Mouse (Mus musculus) activated CD4-positive, CD25-positive, alpha-beta regulatory T cell, adult 9 weeks (primary cell): ENCODE measurements around the gene Sycn. TPM values are rescaled to one million over a fixed set of nuclear protein-coding genes. Genes with fewer than 3 reads are reported as not detected.

ENCODE experiments used
- polyA plus RNA-seq: library from polyadenylated mRNA; unstranded; fragments of 100-300 nt; shearing (Covaris generic); gene quantifications from one replicate; pipeline ENCODE4 v1.2.1, GENCODE M21; 2017

Gene Sycn
- polyA plus RNA-seq: not detected

DNA sequence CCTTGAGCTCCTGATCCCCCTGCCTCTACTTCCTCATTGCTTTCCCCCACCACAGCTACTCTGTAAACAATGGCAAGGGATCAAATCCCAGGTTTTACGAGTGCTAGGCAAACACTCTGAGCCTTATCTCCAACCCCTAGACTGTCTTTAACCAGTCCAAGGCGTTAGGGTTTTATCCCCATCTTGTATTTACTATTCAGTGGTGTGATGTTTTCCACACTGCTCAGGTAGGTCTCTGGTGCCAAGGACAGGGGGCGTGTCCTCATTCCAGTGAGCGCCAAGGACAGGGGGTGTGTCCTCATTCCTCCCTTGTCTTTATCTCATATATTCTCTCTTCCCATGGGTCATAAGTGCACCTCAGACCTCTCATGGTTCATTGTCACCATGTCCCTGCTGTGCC is at the start of gene Sycn:
Gene Sycn, plus strand, starts transcription at position 360 of the 400 bp plus-strand sequence.

DNA sequence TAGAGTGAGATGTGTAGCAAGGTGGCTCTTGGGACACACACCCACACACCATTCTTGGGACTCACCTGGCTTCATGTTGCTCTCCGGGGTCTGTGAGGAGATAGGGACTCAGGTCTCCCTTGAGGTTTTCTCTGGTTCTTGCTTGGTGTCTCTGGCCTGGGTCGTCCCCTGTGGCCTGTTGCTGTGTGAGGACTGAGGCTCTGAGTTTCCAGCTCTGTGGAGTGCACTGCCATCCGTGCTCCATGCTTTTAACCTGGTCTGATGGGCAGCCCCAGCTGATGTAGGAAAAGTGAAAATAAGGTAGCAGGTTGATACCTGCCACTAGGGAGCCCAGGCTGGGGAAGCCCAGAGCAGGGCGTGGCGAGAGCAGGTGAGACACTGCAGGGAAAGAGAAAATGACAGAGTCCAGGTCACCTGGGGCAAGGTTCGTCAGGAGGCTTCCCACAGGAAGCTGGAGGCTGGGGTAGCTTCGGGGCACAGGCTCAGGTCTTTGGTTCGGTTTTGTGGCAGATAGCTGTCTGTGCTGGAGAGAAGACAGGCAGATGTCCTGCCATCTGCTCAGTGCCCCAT is 30.2 kb upstream of the Sycn start, which contains the start of gene Ifnl2:
Gene Ifnl2, minus strand, starts transcription at position 51 of the 570 bp plus-strand sequence.

DNA sequence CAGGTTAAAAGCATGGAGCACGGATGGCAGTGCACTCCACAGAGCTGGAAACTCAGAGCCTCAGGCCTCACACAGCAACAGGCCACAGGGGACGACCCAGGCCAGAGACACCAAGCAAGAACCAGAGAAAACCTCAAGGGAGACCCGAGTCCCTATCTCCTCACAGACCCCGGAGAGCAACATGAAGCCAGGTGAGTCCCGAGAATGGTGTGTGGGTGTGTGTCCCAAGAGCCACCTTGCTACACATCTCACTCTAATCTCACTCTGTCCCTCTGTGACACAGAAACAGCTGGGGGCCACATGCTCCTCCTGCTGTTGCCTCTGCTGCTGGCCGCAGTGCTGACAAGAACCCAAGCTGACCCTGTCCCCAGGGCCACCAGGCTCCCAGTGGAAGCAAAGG is 18.1 kb upstream of the Sycn start, which contains the start of gene Ifnl3:
Gene Ifnl3, plus strand, starts transcription at position 301 of the 400 bp plus-strand sequence.

DNA sequence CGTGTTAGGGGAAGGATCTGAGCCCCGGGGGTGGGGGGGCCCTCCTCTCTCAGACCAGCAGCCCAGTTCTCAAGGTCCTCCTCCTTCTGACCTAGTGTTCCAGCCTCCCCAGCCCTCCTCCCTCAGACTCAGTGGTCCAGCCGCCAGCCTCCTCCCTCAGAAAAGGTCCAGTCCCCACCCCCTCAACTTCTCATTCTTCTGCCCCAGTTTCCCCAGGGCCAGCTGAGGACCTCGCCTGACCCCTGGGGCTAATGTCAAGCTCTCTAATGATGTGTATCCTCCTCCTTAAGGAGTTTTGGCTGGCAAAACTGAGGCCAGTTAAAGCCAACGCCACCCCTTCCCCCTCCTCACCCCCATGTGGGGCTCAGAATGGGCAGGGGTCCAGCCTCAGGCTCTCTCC is 6.5 kb downstream of the Sycn start, which contains the start of gene Nccrp1:
Gene Nccrp1, minus strand, starts transcription at position 101 of the 400 bp plus-strand sequence.

Other genes starting within 250 kb of the Sycn start
- gene Selenov, start 249.7 kb upstream of the Sycn start, polyA plus RNA-seq: not detected
- gene Dll3, start 238.6 kb upstream of the Sycn start, polyA plus RNA-seq: not detected
- gene Timm50, start 228.8 kb upstream of the Sycn start, polyA plus RNA-seq: 50.8 TPM
- gene Supt5, start 202.1 kb upstream of the Sycn start, polyA plus RNA-seq: 196 TPM
- 922 TPM for gene Rps16, start 190.2 kb upstream of the Sycn start, polyA plus RNA-seq
- gene Plekhg2, start 168.3 kb upstream of the Sycn start, polyA plus RNA-seq: 98.2 TPM
- gene Zfp36, start 160.6 kb upstream of the Sycn start, polyA plus RNA-seq: 242 TPM
- gene Med29, start 148.2 kb upstream of the Sycn start, polyA plus RNA-seq: 28.4 TPM
- 109 TPM for gene Paf1, start 147.9 kb upstream of the Sycn start, polyA plus RNA-seq
- 466 TPM for gene Gmfg, start 103.4 kb upstream of the Sycn start, polyA plus RNA-seq
- gene Lrfn1, start 88.9 kb upstream of the Sycn start, polyA plus RNA-seq: not detected
- gene Ifnl2, start 30.4 kb upstream of the Sycn start, polyA plus RNA-seq: not detected
- gene Ifnl3, start 18.0 kb upstream of the Sycn start, polyA plus RNA-seq: not detected
- 0.42 TPM for gene Nccrp1, start 6.4 kb downstream of the Sycn start, polyA plus RNA-seq
- 4.0 TPM for gene Samd4b, start 57.3 kb downstream of the Sycn start, polyA plus RNA-seq
- gene Pak4, start 57.3 kb downstream of the Sycn start, polyA plus RNA-seq: 5.4 TPM
- not detected for gene Acp7, start 90.4 kb downstream of the Sycn start, polyA plus RNA-seq
- 5.1 TPM for gene Fbxo27, start 152.0 kb downstream of the Sycn start, polyA plus RNA-seq
- gene Fbxo17, start 175.9 kb downstream of the Sycn start, polyA plus RNA-seq: 5.4 TPM
- 110 TPM for gene Mrps12, start 200.9 kb downstream of the Sycn start, polyA plus RNA-seq
- 17.8 TPM for gene Sars2, start 201.1 kb downstream of the Sycn start, polyA plus RNA-seq
- not detected for gene Ccer2, start 215.3 kb downstream of the Sycn start, polyA plus RNA-seq
- 107 TPM for gene Sirt2, start 225.8 kb downstream of the Sycn start, polyA plus RNA-seq
- gene Nfkbib, start 226.6 kb downstream of the Sycn start, polyA plus RNA-seq: 122 TPM
- gene Rinl, start 248.1 kb downstream of the Sycn start, polyA plus RNA-seq: 324 TPM